Mouse (Mus musculus): Measurements from ENCODE around the gene Zfp292. TPM values are rescaled to one million over a fixed set of nuclear protein-coding genes. Genes with fewer than 3 reads are reported as not detected.

Zfp292 gene
- polyA plus RNA-seq, 1 experiment from 2014 or later = 17.6 TPM

GRCm38 (mm10) chr4:34756163-34756562 lies 126.6 kb downstream of the Zfp292 start, which contains the start of gene Gm136:
Gm136 (minus strand) TSS chr4:34756263.
- H3K27me3 ChIP-seq (ENCODE audit: insufficient read depth, poor library complexity, severe bottlenecking) = no peaks in the 10 kb centered on the region
- no peaks in the 10 kb centered on the region for H3K9me3 ChIP-seq
- 81% methylated on average over 1 of the region's 1 CpGs for WGBS
- H3K36me3 ChIP-seq = no peaks in the 10 kb centered on the region
- no peak within 1 kb of the TSS for H3K4me3 ChIP-seq
- H3K27ac ChIP-seq = no peak within 1 kb of the TSS
- no peaks in the 10 kb centered on the region for H3K4me1 ChIP-seq
- no peak for DNase-seq (ENCODE audit: low spot score)

Other genes starting within 250 kb of the Zfp292 start
- 53.0 and 58.0 TPM in 2 replicates for gene Slc35a1, start 195.5 kb downstream of the Zfp292 start, polyA plus RNA-seq (2016; fragmentation: Nextera tagmentation; extraction: Ambion mirVana)
- 0.05 TPM in 1 of 2 replicates, not detected in the other for gene Cfap206, start 152.8 kb downstream of the Zfp292 start, polyA plus RNA-seq (2016; fragmentation: Nextera tagmentation; extraction: Ambion mirVana)
- not detected in 2 replicates for gene Gm136, start 126.7 kb downstream of the Zfp292 start, polyA plus RNA-seq (2016; fragmentation: Nextera tagmentation; extraction: Ambion mirVana)
- gene Smim8, start 104.5 kb downstream of the Zfp292 start, polyA plus RNA-seq (2016; fragmentation: Nextera tagmentation; extraction: Ambion mirVana) = 39.0 and 47.7 TPM in 2 replicates
- not detected in 2 replicates for gene Cga, start 10.8 kb upstream of the Zfp292 start, polyA plus RNA-seq (2016; fragmentation: Nextera tagmentation; extraction: Ambion mirVana)